In the genomic region with DNA sequence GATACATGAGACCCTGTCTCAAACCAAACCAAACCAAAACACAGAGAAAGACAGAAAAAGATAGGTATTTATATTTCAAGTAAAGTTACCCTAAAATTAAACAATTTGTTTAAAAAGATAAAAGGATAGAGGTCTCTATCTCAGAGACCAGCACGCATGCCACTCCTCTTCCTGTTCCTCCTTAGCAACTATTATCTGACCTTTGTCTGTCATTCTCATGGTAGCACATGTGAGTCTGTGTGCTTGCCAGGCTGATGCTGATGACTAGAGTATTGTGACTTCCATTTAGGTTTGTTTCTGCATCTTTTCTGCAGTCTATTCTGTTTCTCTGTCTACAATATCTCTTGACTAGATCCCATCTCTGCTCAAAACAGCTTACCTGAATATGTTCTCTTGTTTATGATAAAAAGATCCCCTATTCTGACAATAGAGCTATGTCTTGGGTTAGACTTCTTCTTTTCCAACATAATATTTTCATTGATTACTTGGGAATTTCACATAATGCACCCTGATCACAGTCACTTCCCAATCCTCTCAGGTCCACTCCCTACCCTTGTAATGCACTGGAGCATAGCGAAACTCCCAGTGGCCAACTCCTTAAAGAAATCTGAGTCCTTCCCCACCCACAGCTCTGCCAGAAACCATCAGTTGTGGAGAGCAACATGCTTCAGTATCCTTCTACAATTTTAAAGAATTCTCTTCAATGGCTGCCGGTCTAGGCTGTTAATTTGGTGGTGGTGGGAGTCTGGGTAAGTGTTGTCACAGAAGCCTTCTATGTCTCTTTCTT, we compare ENCODE assay signal across 17 mouse cellular contexts.
"Had no signal": no experiment of that assay in that cellular context is flagged by ENCODE, and none has a peak within 500 bp of the region (broad histone marks: within the 10 kb centered on the region; RNA-seq: fewer than 3 reads in every experiment).

No protein-coding gene starts in this region.

- ATAC-seq: midbrain, embryonic 16.5 days had no signal

- H3K9ac ChIP-seq: lung, embryonic 14.5 days; midbrain, embryonic 12.5 days; neural tube, embryonic 13.5 days; neural tube, embryonic 15.5 days; stomach, embryonic 15.5 days had no signal

- H3K27me3 ChIP-seq: megakaryocyte, embryonic 14.5 days; midbrain, embryonic 12.5 days; neural tube, embryonic 13.5 days; neural tube, embryonic 15.5 days; stomach, embryonic 15.5 days had no signal

- H3K4me1 ChIP-seq: midbrain, embryonic 10.5 days; midbrain, embryonic 12.5 days; neural tube, embryonic 13.5 days; neural tube, embryonic 15.5 days; stomach, embryonic 15.5 days had no signal

- H3K27ac ChIP-seq: midbrain, embryonic 10.5 days; midbrain, embryonic 12.5 days; neural tube, embryonic 13.5 days; neural tube, embryonic 15.5 days; stomach, embryonic 15.5 days; stomach, postnatal 0 days had no signal

- DNase-seq: lung, adult 18-20 months; lung, embryonic 14.5 days; lung, postnatal 10 days; lung, postnatal 4 days; midbrain, embryonic 14.5 days; right cerebral cortex, postnatal 14 days; thymus, adult 2 months; thymus, postnatal 25 days had no signal

- H3K9me3 ChIP-seq: megakaryocyte, embryonic 14.5 days; midbrain, embryonic 10.5 days; midbrain, embryonic 12.5 days; neural tube, embryonic 13.5 days; neural tube, embryonic 15.5 days; stomach, embryonic 15.5 days had no signal

- H3K4me3 ChIP-seq: midbrain, embryonic 10.5 days; midbrain, embryonic 12.5 days; myocyte; neural tube, embryonic 13.5 days; neural tube, embryonic 15.5 days; stomach, embryonic 15.5 days had no signal

- H3K4me2 ChIP-seq: lung, embryonic 14.5 days; midbrain, embryonic 12.5 days; neural tube, embryonic 13.5 days; neural tube, embryonic 15.5 days; stomach, embryonic 15.5 days had no signal

- H3K36me3 ChIP-seq: midbrain, embryonic 10.5 days; midbrain, embryonic 12.5 days; neural tube, embryonic 13.5 days; neural tube, embryonic 15.5 days; stomach, embryonic 15.5 days had no signal
